Mouse (Mus musculus) spleen, embryonic (tissue): ENCODE data around the gene Perm1.

Experiments used
- CTCF ChIA-PET: fragments of 350-600 bp; sonication (Branson Sonifier 250); formaldehyde crosslinking; loops from one replicate; lab custom pipeline; 2022; lab: Charles Lee

The Perm1 gene

GRCm38 (mm10) chr4:156215649-156216048, at the start of gene Perm1:
Gene Perm1 (plus strand): TSS chr4:156215868.
- CTCF ChIA-PET = no interaction called here

GRCm38 (mm10) chr4:156166477-156166876, 49.2 kb upstream of the Perm1 start:
- CTCF ChIA-PET = no interaction called here

- CTCF ChIA-PET = no interaction called here
Measured at GRCm38 (mm10) chr4:156168611-156169010, 47.1 kb upstream of the Perm1 start.

- CTCF ChIA-PET = no interaction called here
Measured at GRCm38 (mm10) chr4:156169129-156169528, 46.5 kb upstream of the Perm1 start.

GRCm38 (mm10) chr4:156171828-156172227, 43.8 kb upstream of the Perm1 start:
- CTCF ChIA-PET = no interaction called here

GRCm38 (mm10) chr4:156177630-156178029, 38.0 kb upstream of the Perm1 start:
- CTCF ChIA-PET = no interaction called here

- CTCF ChIA-PET = no interaction called here
Measured at GRCm38 (mm10) chr4:156183747-156184146, 31.9 kb upstream of the Perm1 start.

GRCm38 (mm10) chr4:156184291-156184954, 31.2 kb upstream of the Perm1 start:
- CTCF ChIA-PET = no interaction called here

- CTCF ChIA-PET = no interaction called here
Measured at GRCm38 (mm10) chr4:156185456-156185949, 30.2 kb upstream of the Perm1 start.

GRCm38 (mm10) chr4:156185950-156186850, 29.5 kb upstream of the Perm1 start:
- CTCF ChIA-PET = no interaction called here

- CTCF ChIA-PET = no interaction called here
Measured at GRCm38 (mm10) chr4:156188162-156188810, 27.4 kb upstream of the Perm1 start.

GRCm38 (mm10) chr4:156188811-156189323, 26.8 kb upstream of the Perm1 start:
- CTCF ChIA-PET = no interaction called here

GRCm38 (mm10) chr4:156192421-156193199, 23.1 kb upstream of the Perm1 start:
- CTCF ChIA-PET = interaction anchor here (0.6 kb wide), 1 partner anchor 9 kb away, joined by 4 read pairs; no protein-coding TSS in a partner anchor

- CTCF ChIA-PET = no interaction called here
Measured at GRCm38 (mm10) chr4:156193200-156193590, 22.5 kb upstream of the Perm1 start.

- CTCF ChIA-PET = no interaction called here
Measured at GRCm38 (mm10) chr4:156193906-156194305, 21.8 kb upstream of the Perm1 start.

- CTCF ChIA-PET = no interaction called here
Measured at GRCm38 (mm10) chr4:156194346-156194745, 21.3 kb upstream of the Perm1 start.

- CTCF ChIA-PET = no interaction called here
Measured at GRCm38 (mm10) chr4:156195927-156196870, 19.5 kb upstream of the Perm1 start.

GRCm38 (mm10) chr4:156197131-156197828, 18.4 kb upstream of the Perm1 start, which contains the start of gene Agrn:
Gene Agrn (minus strand): TSS chr4:156197488.
- CTCF ChIA-PET = interaction anchor here (0.6 kb wide), 1 partner anchor 24 kb away, joined by 3 read pairs; no protein-coding TSS in a partner anchor

GRCm38 (mm10) chr4:156197829-156198205, 17.9 kb upstream of the Perm1 start:
- CTCF ChIA-PET = interaction anchor here (0.6 to 0.9 kb wide), 2 partner anchors 25 to 120 kb away, joined by 3 to 10 read pairs; no protein-coding TSS in a partner anchor
